Mouse (Mus musculus) midbrain, embryonic 14.5 days (tissue): ENCODE data around the gene Piwil4. TPM values are rescaled to one million over a fixed set of nuclear protein-coding genes. Genes with fewer than 3 reads are reported as not detected.

Source experiments
- ATAC-seq: fragments of 200-750 bp; cut with Nextera tagmentation; 2 replicates; pipeline ENCODE4 v1.8.0; 2017; ENCODE audit warnings: moderate number of reproducible peaks, moderate library complexity; ENCODE audit not compliant: low FRiP score, low TSS enrichment
- DNase-seq: peaks from one replicate; pipeline ENCODE4 v3.0.0-alpha.2; 2015
- H3K27ac ChIP-seq: fragments of 300-500 bp; sonication (generic); replicated peaks from 2 replicates; pipeline ENCODE4 v1.5.1; 2014; ENCODE audit warnings: mild to moderate bottlenecking, low read depth, low read length, moderate library complexity
- H3K27me3 ChIP-seq: fragments of 300-500 bp; sonication (generic); 2 replicates; pipeline ENCODE4 v1.6.1; 2014; ENCODE audit warnings: low read length, control low read depth, mixed read lengths; ENCODE audit not compliant: control insufficient read depth, insufficient read depth
- H3K36me3 ChIP-seq: fragments of 300-500 bp; sonication (generic); 2 replicates; pipeline ENCODE4 v1.6.1; 2014; ENCODE audit warnings: low read length, control low read depth; ENCODE audit not compliant: control insufficient read depth, insufficient read depth
- H3K4me1 ChIP-seq: fragments of 300-500 bp; sonication (generic); 2 replicates; pipeline ENCODE4 v1.6.1; 2014; ENCODE audit warnings: mild to moderate bottlenecking, antibody characterized with exemption, low read length, control low read depth; ENCODE audit not compliant: control insufficient read depth, insufficient read depth
- H3K4me2 ChIP-seq: fragments of 300-500 bp; sonication (generic); 2 replicates; pipeline ENCODE4 v1.6.1; 2014; ENCODE audit warnings: mild to moderate bottlenecking, low read length, moderate library complexity
- H3K4me3 ChIP-seq: fragments of 300-500 bp; sonication (generic); replicated peaks from 2 replicates; pipeline ENCODE4 v1.5.1; 2014; ENCODE audit warnings: low read depth, low read length
- H3K9ac ChIP-seq: fragments of 300-500 bp; sonication (generic); replicated peaks from 2 replicates; pipeline ENCODE4 v1.6.1; 2014; ENCODE audit warnings: mild to moderate bottlenecking, low read length, moderate library complexity
- H3K9me3 ChIP-seq: fragments of 300-500 bp; sonication (generic); 2 replicates; pipeline ENCODE4 v1.6.1; 2016; ENCODE audit warnings: low read length, control low read depth, mixed read lengths; ENCODE audit not compliant: control insufficient read depth
- WGBS: fragments of 180-500 bp; shearing (Covaris S2); extraction: QIAGEN DNeasy Blood & Tissue Kit; methylation state at CpG from one replicate; pipeline ENCODE4 v1.1.7; 2014; 5-methylcytosine and 5-hydroxymethylcytosine counted together
- polyA plus RNA-seq: library from polyadenylated mRNA; unstranded; fragments of >200 nt; fragmentation: Nextera tagmentation; extraction: Ambion mirVana; gene quantifications from 2 replicates; pipeline ENCODE4 v1.2.1, GENCODE M21; 2014

The Piwil4 gene
- polyA plus RNA-seq, 1 experiment from 2014 or later, result 0.41 TPM

GRCm38 (mm10) chr9:14646641-14647040 is 93.9 kb downstream of the Piwil4 start:
- ATAC-seq (no peak), DNase-seq (no peak)
- WGBS, result 98% methylated on average over 1 of the region's 1 CpGs
- Histone ChIP-seq H3K4me1 (peaks cover 11% of the 10 kb centered on the region; the same call in 1 of the 2 replicates), H3K9me3 (no peaks in the 10 kb centered on the region), H3K27me3 (no peaks in the 10 kb centered on the region), H3K27ac (no peak overlapping the region), H3K9ac (no peak overlapping the region), H3K4me3 (no peak overlapping the region), H3K4me2 (no peak overlapping the region), H3K36me3 (no peaks in the 10 kb centered on the region)

Other genes starting within 250 kb of the Piwil4 start
- 0.45 and 0.98 TPM in 2 replicates for gene Kdm4d, start 240.3 kb downstream of the Piwil4 start, polyA plus RNA-seq
- 150 and 154 TPM in 2 replicates for gene Cwc15, start 240.1 kb downstream of the Piwil4 start, polyA plus RNA-seq
- gene Amotl1, start 95.7 kb downstream of the Piwil4 start, polyA plus RNA-seq, result 8.7 and 12.5 TPM in 2 replicates
- 1.3 and 1.9 TPM in 2 replicates for gene Fut4, start 11.7 kb upstream of the Piwil4 start, polyA plus RNA-seq
- 0.67 and 1.2 TPM in 2 replicates for gene 1700012B09Rik, start 30.3 kb upstream of the Piwil4 start, polyA plus RNA-seq
- gene Mre11a, start 43.9 kb upstream of the Piwil4 start, polyA plus RNA-seq, result 9.0 and 16.1 TPM in 2 replicates
- 32.2 and 35.4 TPM in 2 replicates for gene Ankrd49, start 44.1 kb upstream of the Piwil4 start, polyA plus RNA-seq
- 3.5 TPM in 2 replicates for gene Gpr83, start 119.5 kb upstream of the Piwil4 start, polyA plus RNA-seq
- not detected in 2 replicates for gene Izumo1r, start 163.2 kb upstream of the Piwil4 start, polyA plus RNA-seq